Mouse (Mus musculus): ENCODE results near the gene Atxn7l1.

DNA sequence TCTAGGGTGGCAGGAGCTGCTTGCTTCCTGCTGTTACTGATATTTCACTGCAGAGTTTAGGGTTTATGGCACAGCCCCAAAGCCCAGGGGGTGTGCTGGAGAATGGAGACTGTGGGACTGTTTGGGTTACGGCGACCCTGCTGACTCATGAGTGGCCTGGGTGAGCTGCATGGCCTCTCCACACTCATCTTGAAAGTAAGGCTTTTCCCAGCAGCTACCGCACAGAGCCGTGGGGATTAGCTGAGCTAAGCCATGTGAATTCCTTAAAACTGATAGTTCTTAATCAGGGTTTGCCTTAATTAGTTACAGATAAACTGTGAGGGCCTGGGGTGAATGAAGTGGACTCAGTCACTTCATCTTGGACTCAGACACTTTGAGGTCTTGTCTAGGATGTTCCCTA lies 137.9 kb downstream of the Atxn7l1 start:
- TF ChIP-seq POLR2A (IDR thresholded peaks at IDR 0.05; ENCODE audit: low read depth, low read length): no peak
- no peak for TF ChIP-seq CTCF (conservative IDR thresholded peaks at IDR 0.05; ENCODE audit: insufficient read depth, insufficient read length, low read depth, low read length)

Data from kidney, adult 2 months (tissue).